Mouse (Mus musculus) liver, embryonic 13.5 days (tissue): ENCODE data around the gene Proca1. TPM values are rescaled to one million over a fixed set of nuclear protein-coding genes. Genes with fewer than 3 reads are reported as not detected.

Experiments used
- ATAC-seq: fragments of 200-750 bp; cut with Nextera tagmentation; 2 replicates; pipeline ENCODE4 v1.8.0; 2017; ENCODE audit warnings: low read depth, mild to moderate bottlenecking, moderate number of reproducible peaks, moderate library complexity
- DNase-seq: peaks from one replicate; pipeline ENCODE4 v3.0.0; 2022
- H3K27ac ChIP-seq: fragments of 300-500 bp; sonication (generic); 2 replicates; pipeline ENCODE4 v1.5.1; 2015; ENCODE audit warnings: moderate library complexity, mild to moderate bottlenecking, inconsistent platforms
- H3K27me3 ChIP-seq: fragments of 300-500 bp; sonication (generic); 2 replicates; pipeline ENCODE4 v1.6.1; 2015; ENCODE audit warnings: mild to moderate bottlenecking, inconsistent platforms
- H3K36me3 ChIP-seq: fragments of 300-500 bp; sonication (generic); 2 replicates; pipeline ENCODE4 v1.6.1; 2015; ENCODE audit warnings: mild to moderate bottlenecking, inconsistent platforms
- H3K4me1 ChIP-seq: fragments of 300-500 bp; sonication (generic); replicated peaks from 2 replicates; pipeline ENCODE4 v1.6.1; 2015; ENCODE audit warnings: inconsistent platforms
- H3K4me2 ChIP-seq: fragments of 300-500 bp; sonication (generic); 2 replicates; pipeline ENCODE4 v1.6.1; 2015; ENCODE audit warnings: inconsistent platforms, mild to moderate bottlenecking, moderate library complexity
- H3K4me3 ChIP-seq: fragments of 300-500 bp; sonication (generic); replicated peaks from 2 replicates; pipeline ENCODE4 v1.5.1; 2015; ENCODE audit warnings: mild to moderate bottlenecking, inconsistent platforms
- H3K9ac ChIP-seq: fragments of 300-500 bp; sonication (generic); 2 replicates; pipeline ENCODE4 v1.6.1; 2015; ENCODE audit warnings: mild to moderate bottlenecking, inconsistent platforms
- H3K9me3 ChIP-seq: fragments of 300-500 bp; sonication (generic); replicated peaks from 2 replicates; pipeline ENCODE4 v1.6.1; 2016; ENCODE audit warnings: inconsistent platforms
- WGBS: fragments of 180-500 bp; shearing (Covaris S2); methylation state at CpG from one replicate; pipeline ENCODE4 v1.1.7; 2015; ENCODE audit not compliant: insufficient replicate concordance; 5-methylcytosine and 5-hydroxymethylcytosine counted together
- microRNA-seq: library from miRNA; unstranded; fragments of <30 nt; microRNA quantifications from one replicate; pipeline ENCODE4, GENCODE M21; 2016
- polyA plus RNA-seq: library from polyadenylated mRNA; unstranded; fragments of >200 nt; fragmentation: Nextera tagmentation; extraction: Ambion mirVana; gene quantifications from 2 replicates; pipeline ENCODE4 v1.2.1, GENCODE M21; 2015

Proca1 gene
- polyA plus RNA-seq, 1 experiment from 2014 or later = 0.44 TPM

- Histone ChIP-seq H3K36me3 (peaks cover 3% of the 10 kb centered on the region), H3K4me2 (peak within 1 kb of the TSS; percentile 80), H3K4me1 (peaks cover 54% of the 10 kb centered on the region), H3K27ac (peak within 1 kb of the TSS; percentile 95), H3K27me3 (no peaks in the 10 kb centered on the region), H3K9me3 (no peaks in the 10 kb centered on the region), H3K4me3 (peak within 1 kb of the TSS; percentile 88), H3K9ac (peak within 1 kb of the TSS; percentile 90)
- peak; percentile 91 for ATAC-seq
- under 1% methylated on average over 50 of the region's 50 CpGs for WGBS
- DNase-seq = peak; percentile 85
Measured at GRCm38 (mm10) chr11:78245627-78246317, 52.6 kb downstream of the Proca1 start, which contains the start of the genes Sdf2 and Supt6. TSS of gene Sdf2 (plus strand) at chr11:78245746. TSS of gene Supt6 (minus strand) at chr11:78245987.

DNA sequence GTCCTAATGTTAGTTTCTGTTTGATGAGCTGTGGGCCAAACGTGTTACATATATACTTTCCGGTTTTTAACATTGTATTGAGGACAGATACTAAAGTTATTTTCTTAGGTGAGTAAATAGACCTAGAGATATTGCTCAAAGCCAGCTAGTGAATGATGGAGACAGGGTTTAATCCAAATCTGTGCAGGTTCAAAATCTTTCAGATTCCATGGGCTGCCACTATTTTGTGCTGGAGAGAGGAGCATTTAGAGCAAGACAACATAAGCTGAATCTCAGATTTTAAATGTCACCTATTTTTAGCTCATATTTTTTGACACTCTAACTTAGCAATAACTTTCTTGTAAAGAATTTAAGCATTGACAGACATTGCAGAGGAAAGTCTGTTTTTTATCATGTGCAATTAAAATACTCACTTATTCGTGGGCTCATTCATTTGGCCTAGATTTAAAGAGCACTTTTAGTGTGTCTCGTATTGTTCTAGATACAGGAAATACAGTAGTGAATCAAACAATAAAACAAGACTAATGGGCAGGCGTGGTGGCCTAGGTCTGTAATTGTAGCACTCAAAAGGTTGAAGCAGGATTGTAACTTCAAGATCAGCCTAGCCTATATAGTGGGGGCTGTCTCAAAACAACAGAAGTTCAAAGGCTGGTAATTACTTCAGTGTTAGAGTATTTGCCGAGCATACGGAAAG lies 53.3 kb downstream of the Proca1 start:
- H3K9ac ChIP-seq = peak overlapping the region; percentile 90
- no peak for ATAC-seq
- WGBS = 48% methylated on average over 7 of the region's 7 CpGs

GRCm38 (mm10) chr11:78247012-78247348 lies 53.8 kb downstream of the Proca1 start:
- H3K4me2 ChIP-seq = peak overlapping the region; percentile 80
- no peak overlapping the region for H3K27ac ChIP-seq
- no peaks in the 10 kb centered on the region for H3K27me3 ChIP-seq
- WGBS = 53% methylated on average over 3 of the region's 3 CpGs
- peak overlapping the region; percentile 88 for H3K4me3 ChIP-seq
- no peaks in the 10 kb centered on the region for H3K9me3 ChIP-seq
- no peak for DNase-seq
- ATAC-seq = no peak
- H3K4me1 ChIP-seq = peaks cover 50% of the 10 kb centered on the region
- no peak overlapping the region for H3K9ac ChIP-seq
- H3K36me3 ChIP-seq = peaks cover 12% of the 10 kb centered on the region

More for the DNA sequence above, 53.3 kb downstream of the Proca1 start:
- Histone ChIP-seq H3K27me3 (no peaks in the 10 kb centered on the region), H3K27ac (peak overlapping the region; percentile 95), H3K9me3 (no peaks in the 10 kb centered on the region), H3K36me3 (peaks cover 7% of the 10 kb centered on the region; the same call in 1 of the 2 replicates), H3K4me1 (peaks cover 54% of the 10 kb centered on the region), H3K4me2 (peak overlapping the region; percentile 80), H3K4me3 (peak overlapping the region; percentile 88)
- DNase-seq = no peak

DNA sequence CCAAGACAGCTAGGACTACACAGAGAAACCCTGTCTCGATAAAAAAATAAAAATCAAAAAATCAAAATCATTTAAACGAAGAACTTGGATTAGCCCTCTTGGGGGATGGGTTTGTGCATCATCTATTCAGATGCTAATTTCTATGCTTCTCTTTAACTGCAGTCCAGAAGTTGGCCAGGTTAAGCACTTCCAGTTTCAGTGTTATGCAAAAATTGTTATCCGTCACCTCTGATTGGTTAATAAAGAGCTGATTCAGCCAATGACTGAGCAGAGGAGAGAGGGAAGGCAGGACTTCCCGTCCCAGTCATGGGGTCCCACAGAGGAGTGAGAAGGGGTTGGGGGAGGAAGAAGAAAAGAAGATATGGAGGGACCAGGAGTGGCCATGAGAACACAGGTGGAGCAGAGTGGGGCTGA lies 54.5 kb downstream of the Proca1 start:
- ATAC-seq = no peak
- no peaks in the 10 kb centered on the region for H3K9me3 ChIP-seq
- 44% methylated on average over 4 of the region's 4 CpGs for WGBS

More for the DNA sequence above, 54.5 kb downstream of the Proca1 start:
- DNase-seq = peak; percentile 44
- Histone ChIP-seq H3K4me1 (peaks cover 48% of the 10 kb centered on the region), H3K9ac (peak overlapping the region; percentile 10; the same call in 1 of the 2 replicates), H3K36me3 (peaks cover 19% of the 10 kb centered on the region), H3K4me2 (peak overlapping the region; percentile 80), H3K27me3 (no peaks in the 10 kb centered on the region), H3K27ac (no peak overlapping the region; the same call in 1 of the 2 replicates), H3K4me3 (peak overlapping the region; percentile 30)

Small RNA genes within 50 kb of the gene (microRNA-seq; reads per million reads assigned to microRNA genes)
- gene Mir7653 = 2.1 reads per million

Other genes starting within 250 kb of the Proca1 start
- 6.5 and 7.6 TPM in 2 replicates for gene Phf12, start 210.6 kb upstream of the Proca1 start, polyA plus RNA-seq
- 18.2 and 19.3 TPM in 2 replicates for gene Dhrs13, start 161.1 kb upstream of the Proca1 start, polyA plus RNA-seq
- 24.6 and 27.1 TPM in 2 replicates for gene Flot2, start 155.5 kb upstream of the Proca1 start, polyA plus RNA-seq
- gene Eral1, start 113.0 kb upstream of the Proca1 start, polyA plus RNA-seq = 19.1 and 20.2 TPM in 2 replicates
- 3.7 and 5.5 TPM in 2 replicates for gene Fam222b, start 98.7 kb upstream of the Proca1 start, polyA plus RNA-seq
- gene Traf4, start 27.8 kb upstream of the Proca1 start, polyA plus RNA-seq = 28.0 and 34.6 TPM in 2 replicates
- gene Nek8, start 16.7 kb upstream of the Proca1 start, polyA plus RNA-seq = 8.9 and 9.2 TPM in 2 replicates
- gene Tlcd1, start 16.7 kb upstream of the Proca1 start, polyA plus RNA-seq = 50.3 and 54.3 TPM in 2 replicates
- gene Rpl23a, start 9.8 kb upstream of the Proca1 start, polyA plus RNA-seq = 1,033 and 1,075 TPM in 2 replicates
- gene Rab34, start 5.0 kb upstream of the Proca1 start, polyA plus RNA-seq = 13.5 and 15.6 TPM in 2 replicates
- gene Sdf2, start 52.4 kb downstream of the Proca1 start, polyA plus RNA-seq = 29.6 and 29.8 TPM in 2 replicates
- gene Supt6, start 52.6 kb downstream of the Proca1 start, polyA plus RNA-seq = 9.8 and 12.3 TPM in 2 replicates
- 33.6 and 42.8 TPM in 2 replicates for gene 2610507B11Rik, start 68.4 kb downstream of the Proca1 start, polyA plus RNA-seq
- gene BC030499, start 97.4 kb downstream of the Proca1 start, polyA plus RNA-seq = 0.06 TPM in 1 of 2 replicates, not detected in the other
- 30.3 and 32.6 TPM in 2 replicates for gene Spag5, start 108.1 kb downstream of the Proca1 start, polyA plus RNA-seq
- gene Aldoc, start 129.6 kb downstream of the Proca1 start, polyA plus RNA-seq = 4.9 and 5.2 TPM in 2 replicates
- gene Pigs, start 135.0 kb downstream of the Proca1 start, polyA plus RNA-seq = 32.3 and 37.1 TPM in 2 replicates
- gene Unc119, start 150.1 kb downstream of the Proca1 start, polyA plus RNA-seq = 27.4 and 28.0 TPM in 2 replicates
- not detected in 2 replicates for gene Foxn1, start 193.2 kb downstream of the Proca1 start, polyA plus RNA-seq
- gene Slc13a2, start 228.8 kb downstream of the Proca1 start, polyA plus RNA-seq = 0.07 TPM in 1 of 2 replicates, not detected in the other